Mouse (Mus musculus): ENCODE measurements at regions not wholly inside any gene's neighbourhood (a gene's known extent, or its start where the extent isn't known, plus 50 kb on each side); places are given as distances from the start of the nearest gene placed in this dataset.

DNA sequence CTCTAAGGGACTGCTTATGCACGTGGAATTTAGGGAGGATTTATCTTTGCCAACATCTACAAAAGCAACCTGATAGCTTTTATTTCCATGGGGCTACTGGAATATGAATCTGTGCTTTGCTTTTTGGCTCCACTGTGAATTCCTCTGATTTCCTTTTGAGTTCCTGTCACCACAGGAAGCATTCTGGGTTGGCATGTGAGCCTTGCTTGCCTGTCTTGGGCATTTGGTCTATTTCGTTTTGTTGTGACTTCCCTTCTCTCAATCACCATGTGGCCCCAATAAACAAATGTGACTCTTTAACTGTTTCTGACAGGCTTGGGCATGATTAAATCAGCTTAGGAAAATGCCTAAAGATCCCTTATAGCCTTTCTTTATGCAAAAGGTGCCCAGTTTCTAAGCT is 867.8 kb upstream of the Jmjd1c start:
- no peak for TF ChIP-seq CTCF (IDR thresholded peaks at IDR 0.05; ENCODE audit: low read depth)
- ATAC-seq = no peak
- Histone ChIP-seq H3K4me1 (ENCODE audit: insufficient read depth, low read length) (no peaks in the 10 kb centered on the region), H3K27me3 (ENCODE audit: insufficient read depth, low read length) (no peaks in the 10 kb centered on the region), H3K9me3 (ENCODE audit: low read length) (no peaks in the 10 kb centered on the region), H3K9ac (replicated peaks; ENCODE audit: low read length) (no peak overlapping the region), H3K4me2 (ENCODE audit: low read depth, low read length) (no peak overlapping the region), H3K4me3 (ENCODE audit: low read length) (no peak overlapping the region), H3K27ac (no peak overlapping the region), H3K36me3 (ENCODE audit: insufficient read depth, low read length) (no peaks in the 10 kb centered on the region)
- 40% methylated on average over 2 of the region's 2 CpGs for WGBS
- DNase-seq (ENCODE audit: low spot score) = no peak

GRCm38 (mm10) chr10:66234370-66234916 is 861.5 kb upstream of the Jmjd1c start:
- no peak for ATAC-seq
- 85% methylated on average over 2 of the region's 2 CpGs for WGBS
- no peak for DNase-seq (ENCODE audit: low spot score)

GRCm38 (mm10) chr10:66256377-66256776 is 839.5 kb upstream of the Jmjd1c start:
- H3K27me3 ChIP-seq (ENCODE audit: insufficient read depth, low read length) = no peaks in the 10 kb centered on the region
- TF ChIP-seq CTCF (IDR thresholded peaks at IDR 0.05; ENCODE audit: low read depth) = no peak
- ATAC-seq (no peak), DNase-seq (ENCODE audit: low spot score) (no peak)
- no peak overlapping the region for H3K27ac ChIP-seq
- H3K9me3 ChIP-seq (ENCODE audit: low read length) = no peaks in the 10 kb centered on the region
- no peak overlapping the region for H3K9ac ChIP-seq (replicated peaks; ENCODE audit: low read length)
- no peak overlapping the region for H3K4me2 ChIP-seq (ENCODE audit: low read depth, low read length)
- H3K4me3 ChIP-seq (ENCODE audit: low read length) = no peak overlapping the region
- WGBS = 55% methylated on average over 5 of the region's 5 CpGs
- H3K4me1 ChIP-seq (ENCODE audit: insufficient read depth, low read length) = no peaks in the 10 kb centered on the region
- H3K36me3 ChIP-seq (ENCODE audit: insufficient read depth, low read length) = no peaks in the 10 kb centered on the region

More at GRCm38 (mm10) chr10:66234370-66234916, 861.5 kb upstream of the Jmjd1c start:
- H3K4me2 ChIP-seq (ENCODE audit: low read depth, low read length) = no peak overlapping the region
- no peaks in the 10 kb centered on the region for H3K4me1 ChIP-seq (ENCODE audit: insufficient read depth, low read length)
- H3K9me3 ChIP-seq (ENCODE audit: low read length) = no peaks in the 10 kb centered on the region
- TF ChIP-seq CTCF (IDR thresholded peaks at IDR 0.05; ENCODE audit: low read depth) = no peak
- H3K9ac ChIP-seq (replicated peaks; ENCODE audit: low read length) = no peak overlapping the region
- no peak overlapping the region for H3K27ac ChIP-seq
- H3K27me3 ChIP-seq (ENCODE audit: insufficient read depth, low read length) = no peaks in the 10 kb centered on the region
- H3K36me3 ChIP-seq (ENCODE audit: insufficient read depth, low read length) = no peaks in the 10 kb centered on the region
- no peak overlapping the region for H3K4me3 ChIP-seq (ENCODE audit: low read length)

DNA sequence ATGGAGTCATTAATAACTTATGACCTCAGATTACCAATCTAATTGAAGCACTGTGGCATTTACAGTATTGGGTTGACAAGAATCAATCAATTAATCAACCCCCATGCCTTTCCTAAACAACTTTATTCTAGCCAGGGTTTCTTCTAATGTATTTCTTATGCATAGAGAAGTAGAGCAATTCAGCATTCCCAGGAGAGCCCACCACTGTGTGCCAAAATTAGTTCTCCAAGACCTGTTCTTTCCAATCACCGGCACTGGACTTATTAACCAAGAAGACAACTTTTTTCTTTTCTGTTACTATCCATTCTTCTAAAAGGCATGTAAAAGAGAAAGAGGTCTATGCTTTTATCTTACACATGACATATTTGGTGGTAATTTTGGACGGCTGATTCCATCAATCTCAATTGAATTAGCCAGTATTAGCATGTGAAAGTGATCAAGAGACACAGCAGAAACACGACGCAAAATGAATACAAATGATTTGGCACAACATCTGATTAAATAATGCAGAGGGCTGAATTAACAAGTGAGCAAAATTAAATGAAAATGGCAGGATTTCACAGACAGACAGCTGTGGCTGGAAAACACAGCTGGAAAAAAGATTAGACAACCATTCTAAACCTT is 825.2 kb upstream of the Jmjd1c start:
- Histone ChIP-seq H3K27me3 (ENCODE audit: insufficient read depth, low read length) (no peaks in the 10 kb centered on the region), H3K27ac (no peak overlapping the region), H3K4me3 (ENCODE audit: low read length) (no peak overlapping the region), H3K36me3 (ENCODE audit: insufficient read depth, low read length) (no peaks in the 10 kb centered on the region), H3K9ac (replicated peaks; ENCODE audit: low read length) (no peak overlapping the region), H3K4me1 (ENCODE audit: insufficient read depth, low read length) (no peaks in the 10 kb centered on the region), H3K9me3 (ENCODE audit: low read length) (no peaks in the 10 kb centered on the region), H3K4me2 (ENCODE audit: low read depth, low read length) (no peak overlapping the region)
- no peak for TF ChIP-seq CTCF (IDR thresholded peaks at IDR 0.05; ENCODE audit: low read depth)
- ATAC-seq (no peak), DNase-seq (ENCODE audit: low spot score) (peak; percentile 47)
- 29% methylated on average over 4 of the region's 4 CpGs for WGBS

DNA sequence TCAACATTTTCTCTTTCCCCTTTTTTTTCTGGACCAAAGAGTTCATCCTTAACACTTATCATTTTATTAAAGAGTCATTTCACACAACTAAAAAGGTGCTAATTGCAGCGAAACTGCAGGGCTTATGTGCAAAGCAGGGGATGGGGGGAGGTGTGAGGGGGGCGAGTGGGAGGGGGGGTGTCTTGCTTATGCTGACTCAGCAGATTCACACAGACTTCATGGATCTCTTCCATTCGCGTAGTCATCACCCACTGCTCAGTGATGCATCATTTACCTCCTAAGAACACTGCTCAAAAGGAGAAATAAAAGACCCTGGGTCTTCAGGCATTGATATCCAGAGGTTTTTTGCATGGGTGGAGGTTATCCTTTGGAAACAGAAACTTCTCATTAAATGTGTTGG is 800.3 kb upstream of the Jmjd1c start:
- 66% methylated on average over 4 of the region's 4 CpGs for WGBS
- no peaks in the 10 kb centered on the region for H3K27me3 ChIP-seq (ENCODE audit: insufficient read depth, low read length)
- ATAC-seq (no peak), DNase-seq (ENCODE audit: low spot score) (no peak)
- H3K4me3 ChIP-seq (ENCODE audit: low read length) = no peak overlapping the region
- no peak overlapping the region for H3K9ac ChIP-seq (replicated peaks; ENCODE audit: low read length)
- no peaks in the 10 kb centered on the region for H3K36me3 ChIP-seq (ENCODE audit: insufficient read depth, low read length)
- no peaks in the 10 kb centered on the region for H3K4me1 ChIP-seq (ENCODE audit: insufficient read depth, low read length)
- H3K9me3 ChIP-seq (ENCODE audit: low read length) = no peaks in the 10 kb centered on the region
- H3K4me2 ChIP-seq (ENCODE audit: low read depth, low read length) = no peak overlapping the region
- H3K27ac ChIP-seq = no peak overlapping the region
- no peak for TF ChIP-seq CTCF (IDR thresholded peaks at IDR 0.05; ENCODE audit: low read depth)

DNA sequence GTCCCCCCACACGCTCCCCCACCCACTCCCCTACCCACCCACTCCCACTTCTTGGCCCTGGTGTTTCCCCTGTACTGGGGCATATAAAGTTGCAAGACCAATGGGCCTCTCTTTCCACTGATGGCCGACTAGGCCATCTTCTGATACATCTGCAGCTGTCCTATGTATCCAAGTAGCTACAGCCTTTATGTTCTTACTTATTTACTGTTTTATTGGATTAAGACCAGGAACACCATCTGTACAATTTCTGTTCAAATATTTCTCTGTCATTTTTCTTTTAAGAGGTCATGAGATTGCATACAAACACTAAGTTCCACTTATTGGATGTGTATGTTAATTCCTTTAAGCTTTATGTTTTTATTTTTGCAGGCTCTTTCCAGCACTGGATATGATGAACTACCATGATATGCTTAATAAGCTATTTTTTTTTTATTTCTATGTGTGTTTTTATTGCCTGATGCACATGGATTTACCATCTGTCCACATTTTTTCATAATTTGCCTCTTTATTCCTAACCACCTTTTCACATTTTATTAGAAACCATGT is 792.6 kb upstream of the Jmjd1c start:
- Histone ChIP-seq H3K27ac (no peak overlapping the region), H3K4me2 (ENCODE audit: low read depth, low read length) (no peak overlapping the region), H3K36me3 (ENCODE audit: insufficient read depth, low read length) (no peaks in the 10 kb centered on the region), H3K9ac (replicated peaks; ENCODE audit: low read length) (no peak overlapping the region), H3K9me3 (ENCODE audit: low read length) (no peaks in the 10 kb centered on the region), H3K4me3 (ENCODE audit: low read length) (no peak overlapping the region), H3K27me3 (ENCODE audit: insufficient read depth, low read length) (no peaks in the 10 kb centered on the region), H3K4me1 (ENCODE audit: insufficient read depth, low read length) (no peaks in the 10 kb centered on the region)
- 77% methylated on average over 2 of the region's 2 CpGs for WGBS
- DNase-seq (ENCODE audit: low spot score) = no peak
- no peak for TF ChIP-seq CTCF (IDR thresholded peaks at IDR 0.05; ENCODE audit: low read depth)
- no peak for ATAC-seq

DNA sequence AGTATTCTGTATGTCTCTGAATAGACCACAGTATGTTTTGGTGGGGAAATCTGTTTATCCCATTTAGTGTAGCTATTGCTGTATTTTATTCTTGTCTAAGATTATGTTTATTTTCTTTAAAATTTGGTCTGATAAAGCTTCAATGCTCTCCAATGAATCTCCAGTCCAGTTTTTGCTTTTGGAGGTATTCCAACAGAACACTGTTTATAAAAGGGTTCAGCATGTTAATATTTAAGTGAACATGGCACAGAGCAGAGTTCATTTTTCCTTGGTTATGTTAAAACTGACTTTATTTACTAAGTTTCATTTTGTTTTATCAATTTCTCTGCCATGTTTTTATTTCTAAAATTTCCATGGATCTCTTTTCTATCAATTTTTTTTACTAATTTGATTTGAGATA is 791.0 kb upstream of the Jmjd1c start:
- ATAC-seq (no peak), DNase-seq (ENCODE audit: low spot score) (no peak)
- H3K9ac ChIP-seq (replicated peaks; ENCODE audit: low read length) = no peak overlapping the region
- H3K9me3 ChIP-seq (ENCODE audit: low read length) = no peaks in the 10 kb centered on the region
- H3K4me3 ChIP-seq (ENCODE audit: low read length) = no peak overlapping the region
- H3K4me2 ChIP-seq (ENCODE audit: low read depth, low read length) = no peak overlapping the region
- no peak overlapping the region for H3K27ac ChIP-seq
- no peak for TF ChIP-seq CTCF (IDR thresholded peaks at IDR 0.05; ENCODE audit: low read depth)
- no peaks in the 10 kb centered on the region for H3K36me3 ChIP-seq (ENCODE audit: insufficient read depth, low read length)
- no peaks in the 10 kb centered on the region for H3K27me3 ChIP-seq (ENCODE audit: insufficient read depth, low read length)
- no peaks in the 10 kb centered on the region for H3K4me1 ChIP-seq (ENCODE audit: insufficient read depth, low read length)
